Comparison of ENCODE assay signal across 28 mouse cellular contexts in genomic region chr4:107589046-107589445, GRCm38 (mm10).
"Had no signal": no experiment of that assay in that cellular context is flagged by ENCODE, and none has a peak within 500 bp of the region (broad histone marks: within the 10 kb centered on the region; RNA-seq: fewer than 3 reads in every experiment).

No protein-coding gene starts in this region.

- H3K4me1 ChIP-seq: hindbrain, embryonic 12.5 days; liver, embryonic 13.5 days; liver, embryonic 15.5 days had no signal

- H3K27ac ChIP-seq: gastrocnemius, adult 2 months; heart, embryonic 10.5 days; hindbrain, embryonic 10.5 days; hindbrain, embryonic 12.5 days; hindbrain, embryonic 14.5 days; intestine, embryonic 15.5 days; layer of hippocampus, adult 2 months; left cerebral cortex, adult 2 months; liver, embryonic 13.5 days; liver, embryonic 15.5 days had no signal

- ATAC-seq: hindbrain, embryonic 16.5 days; inflammation-experienced regulatory T-cells, adult 6 months; intestine, embryonic 15.5 days; intestine, postnatal 0 days had no signal

- H3K4me2 ChIP-seq: heart, embryonic 12.5 days; hindbrain, embryonic 12.5 days; hindbrain, embryonic 14.5 days; intestine, embryonic 15.5 days; limb, embryonic 12.5 days; liver, embryonic 11.5 days; liver, embryonic 13.5 days; liver, embryonic 15.5 days had no signal

- H3K27me3 ChIP-seq: heart, embryonic 12.5 days; hindbrain, embryonic 12.5 days; intestine, embryonic 15.5 days had no signal

- H3K36me3 ChIP-seq: heart, embryonic 10.5 days; heart, embryonic 12.5 days; hindbrain, embryonic 10.5 days; hindbrain, embryonic 12.5 days; intestine, embryonic 15.5 days; limb, embryonic 10.5 days; limb, embryonic 12.5 days; liver, embryonic 13.5 days; liver, embryonic 15.5 days had no signal

- H3K9me3 ChIP-seq: heart, embryonic 10.5 days; heart, embryonic 12.5 days; hindbrain, embryonic 10.5 days; hindbrain, embryonic 12.5 days; intestine, embryonic 15.5 days; limb, embryonic 10.5 days; limb, embryonic 12.5 days; liver, embryonic 13.5 days; liver, embryonic 15.5 days had no signal

- H3K9ac ChIP-seq: heart, embryonic 12.5 days; hindbrain, embryonic 12.5 days; hindbrain, embryonic 14.5 days; intestine, embryonic 15.5 days; limb, embryonic 12.5 days; liver, embryonic 13.5 days; liver, embryonic 15.5 days had no signal

- H3K4me3 ChIP-seq: gastrocnemius, adult 2 months; heart, embryonic 10.5 days; heart, embryonic 12.5 days; hindbrain, embryonic 10.5 days; hindbrain, embryonic 12.5 days; intestine, embryonic 15.5 days; layer of hippocampus, adult 2 months; left cerebral cortex, adult 2 months; limb, embryonic 10.5 days; limb, embryonic 12.5 days; liver, embryonic 13.5 days; liver, embryonic 15.5 days had no signal

- DNase-seq: gastrocnemius, adult 2 months; gastrocnemius, postnatal 10 days; gastrocnemius, postnatal 25 days; heart, adult 18-20 months; heart, postnatal 10 days; heart, postnatal 4 days; kidney, adult 18-20 months; kidney, adult 8-10 months; kidney, postnatal 10 days; kidney, postnatal 25 days; kidney, postnatal 4 days; liver; liver, embryonic 13.5 days had no signal
